Mouse (Mus musculus) retina, embryonic 14.5 days (tissue): Measurements from ENCODE around the gene Nenf.

ENCODE experiments used
- DNase-seq: peaks from one replicate; pipeline ENCODE4 v3.0.0-alpha.2; 2015; ENCODE audit warnings: low spot score

Gene Nenf

DNA sequence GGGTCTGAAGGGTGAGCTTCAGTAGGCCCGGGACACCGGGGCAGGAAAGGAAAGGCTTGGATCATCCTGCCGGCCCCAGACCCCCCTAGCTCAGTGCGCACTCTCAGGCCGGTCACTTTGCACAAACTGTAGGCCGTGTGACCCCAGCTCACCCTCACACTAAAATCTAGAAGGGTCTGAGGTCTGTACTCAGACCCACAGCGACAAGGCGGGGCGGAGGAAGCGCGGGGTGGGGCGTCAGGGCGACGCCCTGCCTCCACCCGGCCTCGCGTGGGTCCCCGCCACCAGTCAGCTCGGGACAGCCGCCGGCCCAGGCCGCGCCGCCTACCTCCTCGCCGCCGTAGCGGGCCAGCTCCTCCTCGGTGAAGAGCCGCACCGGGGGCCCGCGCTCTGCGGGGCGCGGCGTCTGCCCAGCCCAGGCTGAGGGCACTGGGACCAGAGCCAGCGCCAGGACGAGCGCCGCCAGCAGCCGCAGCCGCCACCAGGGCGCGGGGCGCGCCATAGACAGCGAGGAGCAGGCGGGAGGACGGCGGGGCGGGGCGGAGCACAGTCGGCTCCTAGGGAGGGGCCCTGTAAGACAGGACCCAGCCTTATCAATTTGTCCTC is at the start of gene Nenf:
TSS of gene Nenf (minus strand) at position 604 of the 606 bp plus-strand sequence.
- peak; percentile 69 for DNase-seq

- DNase-seq = peak; percentile 58
Measured at GRCm38 (mm10) chr1:191364477-191364876, 46.5 kb upstream of the Nenf start.

GRCm38 (mm10) chr1:191362412-191362811 is 44.4 kb upstream of the Nenf start:
- no peak for DNase-seq

GRCm38 (mm10) chr1:191359478-191359877 is 41.5 kb upstream of the Nenf start:
- DNase-seq = no peak

DNA sequence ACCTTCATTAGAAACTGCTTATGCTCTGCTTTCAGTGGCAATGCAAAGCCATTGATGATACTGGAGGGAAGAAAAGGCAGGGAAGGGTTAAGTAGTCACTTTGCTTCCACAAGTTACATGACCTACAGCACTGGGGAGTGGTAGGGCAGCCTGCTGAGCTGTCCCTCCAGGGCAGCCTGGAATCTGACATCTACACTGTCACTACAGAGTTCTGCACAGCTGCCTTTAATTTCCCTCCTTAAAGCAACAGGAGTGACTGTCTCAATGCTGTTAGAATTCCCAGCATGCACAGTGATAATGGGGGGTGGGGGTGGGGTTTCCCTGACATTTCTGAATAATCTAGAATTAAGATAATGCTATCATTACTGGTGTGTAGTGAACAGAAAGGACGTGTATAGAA is 38.9 kb upstream of the Nenf start:
- DNase-seq = no peak

- DNase-seq = no peak
Measured at GRCm38 (mm10) chr1:191353836-191354235, 35.8 kb upstream of the Nenf start.

GRCm38 (mm10) chr1:191352786-191353488 is 34.9 kb upstream of the Nenf start:
- DNase-seq = peak; percentile 74

DNA sequence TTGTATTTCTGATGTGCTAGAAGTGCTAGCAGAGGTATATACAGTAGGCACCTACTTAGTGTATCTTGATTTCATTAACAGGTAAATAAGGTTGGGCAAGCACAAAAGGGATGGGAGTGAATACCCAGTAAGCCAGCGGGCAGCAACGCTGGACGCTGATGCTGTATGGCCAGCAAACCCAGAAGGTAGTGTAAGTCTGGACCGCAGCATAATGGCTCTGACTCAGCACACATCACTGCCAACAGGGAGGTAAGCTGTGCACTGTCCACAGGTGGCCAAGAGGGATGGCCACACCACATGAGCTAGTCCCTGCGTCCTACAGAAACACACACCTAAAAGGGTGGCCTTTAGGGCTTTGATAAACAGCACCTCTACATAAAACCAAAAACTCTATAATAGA is 32.4 kb upstream of the Nenf start:
- no peak for DNase-seq

GRCm38 (mm10) chr1:191349486-191350037 is 31.6 kb upstream of the Nenf start:
- no peak for DNase-seq

DNA sequence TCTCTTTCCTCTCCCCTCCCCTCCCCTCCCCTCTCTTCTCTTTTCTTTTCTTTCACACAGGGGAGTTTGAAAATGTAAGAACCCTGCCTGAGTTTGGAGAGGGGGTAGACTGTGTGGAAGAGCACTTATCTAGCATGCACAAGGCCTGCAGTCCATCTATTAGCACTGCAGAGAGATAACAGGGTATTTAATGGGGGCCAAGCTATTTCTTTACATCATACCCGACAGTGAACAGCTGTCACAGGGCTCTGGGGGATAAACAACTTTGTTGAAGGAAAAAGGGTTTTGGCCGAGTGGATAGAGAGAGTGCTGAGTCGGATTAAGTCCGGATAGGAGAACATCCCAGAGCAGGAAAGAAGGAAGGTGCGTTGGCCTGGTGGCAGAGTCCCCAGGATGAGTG is 31.0 kb upstream of the Nenf start:
- DNase-seq = no peak

DNA sequence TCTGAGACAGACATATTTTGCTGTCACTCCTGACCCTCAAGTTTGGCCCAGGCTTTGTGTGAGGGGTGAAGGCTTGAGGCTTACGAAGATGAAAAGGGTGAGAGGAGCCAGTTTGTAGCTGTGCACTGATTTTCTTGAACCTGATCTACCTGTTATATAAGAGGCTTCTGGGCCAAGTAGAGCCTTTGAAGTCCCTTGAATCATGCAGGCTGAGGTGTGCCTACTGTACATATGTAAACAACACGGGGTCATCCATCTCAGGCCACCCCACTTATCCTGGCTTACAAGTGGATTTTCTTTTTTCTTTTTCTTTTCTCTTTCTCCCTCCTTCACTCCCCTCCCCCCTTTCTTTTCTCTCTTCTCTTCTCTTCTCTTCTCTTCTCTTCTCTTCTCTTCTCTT is 30.6 kb upstream of the Nenf start:
- DNase-seq = no peak

- DNase-seq = no peak
Measured at GRCm38 (mm10) chr1:191347602-191348001, 29.6 kb upstream of the Nenf start.

DNA sequence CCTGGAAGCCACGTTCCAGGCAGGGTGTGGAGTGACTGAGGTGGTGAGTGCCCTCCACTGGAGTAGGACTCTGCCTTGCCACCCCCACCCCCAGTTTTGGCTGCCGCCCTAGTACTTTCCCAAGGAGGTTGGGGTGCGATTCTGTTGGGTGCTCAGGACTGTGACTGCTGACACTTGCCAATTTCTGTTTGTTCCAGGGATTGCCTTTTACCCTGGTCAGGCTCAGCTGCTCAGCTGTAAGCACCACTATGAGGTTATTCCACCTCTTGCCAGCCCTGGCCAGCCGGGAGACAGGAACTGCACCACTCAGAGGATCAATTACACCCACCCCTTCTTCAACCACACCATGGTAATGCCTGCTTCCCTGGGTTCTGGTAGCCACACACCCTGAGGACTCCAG is 22.5 kb upstream of the Nenf start:
- no peak for DNase-seq

- no peak for DNase-seq
Measured at GRCm38 (mm10) chr1:191339876-191340275, 21.9 kb upstream of the Nenf start.

DNA sequence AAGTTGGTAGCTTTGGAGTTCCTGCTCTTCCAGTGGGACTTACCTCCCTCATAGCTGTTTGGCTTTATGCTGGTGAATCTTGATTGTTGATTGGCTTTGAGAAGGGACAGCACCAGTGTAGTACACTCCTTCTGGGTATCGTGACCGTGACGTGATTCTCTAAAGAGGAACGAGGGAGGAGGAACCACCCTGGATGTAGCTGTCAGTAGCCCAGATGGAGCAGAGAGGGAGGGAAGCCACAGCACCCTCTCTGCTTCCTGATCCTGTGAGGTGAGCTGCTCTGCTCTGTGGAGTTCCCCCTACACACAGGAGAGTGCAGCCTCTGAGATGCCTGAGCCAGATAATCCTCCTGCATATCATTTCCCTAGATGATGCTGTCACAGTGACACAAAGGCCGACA is 16.5 kb upstream of the Nenf start:
- DNase-seq = no peak

- no peak for DNase-seq
Measured at GRCm38 (mm10) chr1:191330356-191330755, 12.4 kb upstream of the Nenf start.

GRCm38 (mm10) chr1:191328019-191328441 is 10.0 kb upstream of the Nenf start:
- no peak for DNase-seq

- DNase-seq = no peak
Measured at GRCm38 (mm10) chr1:191327258-191327657, 9.3 kb upstream of the Nenf start.

DNA sequence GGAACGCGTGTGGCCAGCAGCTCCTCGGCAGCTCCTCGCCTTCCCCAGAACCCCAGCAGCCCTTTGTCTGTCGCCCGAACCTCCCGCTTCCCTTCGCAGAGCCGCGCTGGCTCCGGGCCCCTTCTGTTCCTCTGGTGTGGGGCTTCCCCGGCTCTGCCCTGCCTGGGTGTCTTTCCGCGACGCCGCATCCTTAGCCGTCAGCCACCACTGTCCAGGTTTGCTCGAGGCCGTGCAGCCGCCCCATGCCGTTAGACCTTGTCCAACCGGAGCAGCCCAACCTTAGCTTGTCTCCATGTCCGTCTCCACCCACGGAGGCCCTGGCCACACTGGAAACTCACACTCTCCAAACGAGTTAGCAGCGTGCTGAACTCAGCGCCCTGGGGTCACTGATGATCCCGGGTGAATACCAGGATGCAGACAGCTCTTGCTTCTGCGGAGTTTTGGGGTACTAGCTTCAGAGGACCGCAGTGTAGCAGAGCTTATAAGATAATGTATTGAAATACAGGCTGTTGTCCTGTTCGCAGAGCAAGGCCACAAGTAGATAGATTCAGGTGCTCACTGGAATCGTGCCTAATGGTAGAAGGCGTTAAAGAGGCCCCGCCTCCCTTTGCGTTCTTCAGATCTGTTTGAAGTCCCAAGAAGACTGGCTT is 8.4 kb upstream of the Nenf start:
- DNase-seq = peak; percentile 58

GRCm38 (mm10) chr1:191325726-191326232 is 7.8 kb upstream of the Nenf start, which contains the start of gene Tmem206:
Gene Tmem206, plus strand, starts transcription at chr1:191325912.
- peak; percentile 99 for DNase-seq

DNA sequence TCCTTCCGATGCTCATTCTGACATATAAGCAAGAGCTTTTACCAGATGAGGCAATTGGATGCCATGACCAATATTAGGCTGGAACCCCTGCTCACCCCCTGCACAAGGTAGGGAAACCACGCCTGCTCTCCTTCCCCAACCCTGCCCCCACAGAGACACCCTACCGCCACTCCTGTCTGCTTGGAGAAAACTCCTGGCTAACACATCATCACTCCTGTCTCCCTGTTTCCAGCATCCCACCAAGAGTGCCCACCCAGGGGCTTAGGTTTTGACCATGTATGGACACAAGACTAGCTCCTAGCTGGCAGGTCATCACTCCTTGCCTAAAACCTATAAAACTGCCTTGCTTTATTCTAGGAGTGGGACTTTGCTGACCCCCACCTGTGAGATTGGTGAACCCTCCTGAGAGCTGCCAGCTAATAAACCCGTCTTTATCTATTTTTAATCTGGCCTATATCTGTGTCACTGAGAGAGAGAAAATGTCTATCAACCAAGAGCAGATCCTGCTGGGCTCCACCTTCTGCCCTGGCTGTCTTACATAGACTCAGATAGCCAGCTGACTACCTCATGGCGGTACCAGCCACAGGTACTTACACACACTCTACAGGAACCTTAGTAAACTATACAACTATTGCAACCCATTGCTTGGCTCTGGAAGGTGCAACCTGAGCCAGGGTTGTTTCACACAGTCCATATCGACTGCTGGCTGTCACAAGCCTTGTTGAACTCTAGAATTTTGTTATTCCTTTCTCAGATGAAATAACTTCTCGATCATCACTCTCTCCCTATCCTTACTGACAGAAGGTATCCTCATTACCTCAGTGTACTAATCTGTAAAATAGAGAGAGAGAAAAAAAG is 7.0 kb upstream of the Nenf start:
- no peak for DNase-seq

DNA sequence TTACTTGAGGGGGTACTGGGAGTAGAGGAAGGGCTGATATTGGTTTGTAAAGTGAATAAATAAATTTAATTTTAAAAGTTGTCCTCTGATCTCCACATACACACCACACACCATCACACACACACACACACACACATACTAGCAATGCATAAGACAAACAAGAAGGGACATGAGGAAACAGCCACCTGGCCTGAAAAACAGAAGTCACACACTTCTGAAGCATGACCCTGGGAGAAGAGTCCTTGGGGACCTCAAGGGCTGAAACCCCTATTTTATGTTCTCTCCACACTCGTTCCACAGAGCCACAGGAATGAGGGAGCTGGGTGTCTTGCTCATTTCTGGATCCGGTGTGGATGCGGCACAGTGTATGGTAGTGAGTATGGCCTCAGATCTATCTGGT is 5.4 kb upstream of the Nenf start:
- DNase-seq = no peak
